Mouse (Mus musculus): ENCODE measurements around the gene Tulp3.
"Not testable (repeated sequence)": the region's sequence is repeated elsewhere in the genome, so short reads cannot be mapped to it uniquely, and the experiment has no call there.

DNA sequence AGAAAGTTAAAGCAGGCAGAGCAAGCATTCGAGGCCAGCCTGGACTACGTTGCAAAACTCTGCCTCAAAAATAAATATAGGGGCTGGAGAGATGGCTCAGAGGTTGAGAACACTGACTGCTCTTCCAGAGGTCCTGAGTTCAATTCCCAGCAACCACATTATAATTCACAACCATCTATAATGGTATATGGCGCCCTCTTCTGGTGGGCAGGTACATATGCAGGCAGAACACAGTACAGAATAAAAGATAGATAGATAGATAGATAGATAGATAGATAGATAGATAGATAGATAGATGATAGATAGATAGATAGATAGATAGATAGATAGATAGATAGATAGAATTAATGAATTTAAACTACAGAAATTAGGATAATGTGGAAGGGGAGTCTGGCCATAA is 53.0 kb downstream of the Tulp3 start:
- TF ChIP-seq CTCF (IDR thresholded peaks at IDR 0.05 in 2 of 3, conservative IDR thresholded peaks at IDR 0.05 in 1 of 3; ENCODE audit: control insufficient read depth in 1 of 3, insufficient read depth in 1 of 3, low read depth in 2 of 3, low read length in 3 of 3, poor library complexity in 1 of 3, severe bottlenecking in 1 of 3): peak in 2 of 3 experiments; percentile 7 to 24; a peak in 2 of 6 replicates
- TF ChIP-seq CHD1 (IDR thresholded peaks at IDR 0.05; ENCODE audit: low read depth, low read length); ZC3H11A (IDR thresholded peaks at IDR 0.05; ENCODE audit: low read depth, low read length); POLR2AphosphoS5 (IDR thresholded peaks at IDR 0.05; ENCODE audit: borderline replicate concordance, low read depth, low read length); HCFC1 (IDR thresholded peaks at IDR 0.05; ENCODE audit: low read depth, low read length); MYC (IDR thresholded peaks at IDR 0.05; ENCODE audit: low read depth, low read length); POLR2AphosphoS2 (IDR thresholded peaks at IDR 0.05; ENCODE audit: low read length); SIN3A (IDR thresholded peaks at IDR 0.05; ENCODE audit: low read length); RAD21 (IDR thresholded peaks at IDR 0.05; ENCODE audit: low read depth, low read length); POLR2A (IDR thresholded peaks at IDR 0.05; ENCODE audit: control insufficient read depth in 1 of 2, insufficient read depth in 1 of 2, low read depth in 1 of 2, low read length in 2 of 2, poor library complexity in 1 of 2): not testable (repeated sequence)

All from MEL (cell line).